Mouse (Mus musculus) thymus, postnatal 36 days (tissue): Measurements from ENCODE around the gene Glis2.

ENCODE experiments used
- DNase-seq, 2 experiments: peaks; one replicate each; pipeline ENCODE4 v3.0.0; 2022; ENCODE audit warnings: mixed read lengths in 2 of 2

Glis2 gene

DNA sequence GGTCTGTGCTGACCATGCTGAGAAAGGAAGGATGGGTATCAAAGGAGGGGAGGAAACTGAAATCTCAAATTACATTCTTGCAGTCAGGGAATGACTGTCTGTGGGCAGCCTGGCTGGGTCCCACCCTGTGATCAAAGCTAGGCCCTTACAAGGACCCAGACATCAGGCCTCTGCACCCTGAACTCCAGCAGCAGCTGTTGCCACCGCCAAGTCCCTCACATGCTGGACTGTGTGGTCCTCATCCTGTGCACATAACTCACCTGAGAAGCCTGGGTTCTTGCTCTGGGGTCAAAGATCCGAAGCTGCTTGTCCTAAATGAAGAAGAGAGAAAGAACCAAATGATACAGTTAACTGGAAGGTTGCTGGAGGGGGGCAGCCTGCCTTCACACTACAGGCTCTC is 67.1 kb downstream of the Glis2 start:
- DNase-seq, result no peak

DNA sequence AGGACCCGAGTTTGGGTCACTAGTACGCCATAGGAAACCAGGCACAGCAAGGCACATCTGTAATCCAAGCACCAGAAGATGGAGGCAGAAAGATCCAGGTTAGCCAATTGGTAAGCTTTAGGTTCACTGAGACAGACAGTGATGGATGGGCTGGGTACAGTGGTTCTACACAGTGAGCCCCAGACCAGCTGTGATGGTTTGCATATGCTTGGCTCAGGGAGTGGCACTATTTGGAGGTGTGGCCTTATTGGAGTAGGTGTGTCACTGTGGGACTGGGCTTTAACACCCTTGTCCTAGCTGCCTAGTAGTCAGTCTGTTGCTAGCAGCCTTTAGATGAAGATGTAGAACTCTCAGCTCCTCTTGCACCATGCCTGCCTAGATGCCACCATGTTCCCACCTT is 69.3 kb downstream of the Glis2 start:
- DNase-seq, result no peak

DNA sequence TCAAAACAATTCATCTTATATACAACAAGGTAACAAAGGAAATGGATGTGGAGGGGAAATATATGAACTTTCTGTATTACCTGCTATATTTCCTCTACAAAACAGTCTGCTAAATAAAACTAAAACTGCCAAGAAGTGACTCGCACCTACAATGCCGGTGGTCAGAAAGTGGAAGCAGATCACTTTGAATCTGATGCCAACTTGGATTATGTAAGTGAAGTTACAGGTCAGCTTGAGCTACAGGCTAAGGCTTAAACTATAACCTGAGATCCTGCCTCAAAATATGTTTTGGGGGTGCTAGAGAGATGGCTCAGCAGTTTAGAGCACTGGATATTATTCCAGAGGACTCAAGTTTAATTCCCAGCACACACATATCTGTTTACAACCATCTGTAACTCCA is 71.2 kb downstream of the Glis2 start:
- no peak for DNase-seq

DNA sequence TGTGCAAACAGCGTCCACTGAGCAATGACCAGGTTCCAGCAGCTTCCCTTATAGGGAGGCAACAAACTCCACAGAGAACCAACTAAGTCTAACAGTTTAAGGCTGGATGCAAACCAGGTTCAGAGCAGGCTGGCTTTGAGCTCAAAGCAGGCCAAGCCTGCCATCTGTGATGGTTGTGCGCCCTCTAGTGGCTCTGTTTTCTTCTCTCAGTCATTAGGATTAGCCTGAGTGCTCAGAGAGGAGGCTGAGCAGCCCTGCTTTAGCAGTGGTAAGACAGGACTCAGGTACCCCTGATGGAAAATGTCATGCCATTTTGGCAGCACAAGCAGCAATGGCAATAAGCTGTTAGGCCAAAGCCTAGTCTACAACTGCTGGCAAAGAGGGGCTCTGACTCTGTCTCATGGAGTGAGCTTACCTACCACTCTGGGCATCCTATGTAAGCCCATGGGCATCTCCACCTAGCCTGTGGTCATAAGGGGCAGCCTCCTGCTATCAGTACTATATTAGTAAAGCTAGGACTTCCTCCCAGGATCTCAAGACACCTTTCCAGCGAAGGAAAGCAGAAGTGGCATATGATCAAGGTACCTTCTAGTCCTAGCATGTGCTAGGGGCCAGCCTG is 72.8 kb downstream of the Glis2 start:
- peak; percentile 73 to 79 for DNase-seq

DNA sequence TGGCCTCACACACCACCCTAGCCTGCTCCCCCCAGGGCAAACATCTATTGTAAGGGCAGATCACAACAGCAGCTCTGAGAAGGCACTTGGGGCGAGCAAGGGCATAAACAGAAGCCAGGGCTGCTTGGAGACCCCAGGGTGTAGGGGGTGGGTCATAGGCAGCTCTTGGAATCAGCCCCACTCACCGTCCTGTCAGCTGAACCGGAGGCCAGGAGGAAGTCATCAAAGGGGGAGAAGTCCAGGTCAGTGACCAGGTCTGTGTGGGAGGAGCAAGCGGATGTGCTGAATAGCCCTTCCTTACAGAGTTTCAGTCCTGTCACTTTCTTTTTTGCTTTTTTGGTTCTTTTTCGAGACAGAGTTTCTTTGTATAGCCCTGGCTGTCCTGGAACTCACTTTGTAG is 75.8 kb downstream of the Glis2 start:
- DNase-seq, result no peak

DNA sequence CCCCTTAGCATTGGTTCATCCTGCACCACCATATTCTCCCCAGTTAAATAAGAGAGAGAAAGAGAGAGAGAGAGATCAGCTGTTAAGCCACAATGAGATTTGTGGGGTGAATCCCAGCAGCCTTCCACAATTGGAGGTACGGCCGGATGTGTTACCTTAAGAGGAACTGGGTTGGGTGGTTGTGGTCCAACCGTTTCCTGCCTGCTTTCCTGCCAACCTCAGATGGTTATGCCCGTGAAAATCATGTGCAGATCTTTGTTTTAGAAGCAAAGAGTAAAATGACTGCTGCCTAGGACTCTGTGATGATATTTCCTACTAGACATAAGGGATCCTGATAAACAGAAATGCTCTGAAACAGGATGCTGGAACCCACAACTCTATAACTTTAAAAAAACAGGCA is 79.6 kb downstream of the Glis2 start:
- DNase-seq, result peak; percentile 69 to 78
